Mouse (Mus musculus) neutrophil, adult 59 days (primary cell): Measurements from ENCODE around the gene R3hcc1l. TPM values are rescaled to one million over a fixed set of nuclear protein-coding genes. Genes with fewer than 3 reads are reported as not detected.

Experiments used
- total RNA-seq, 2 experiments: library from RNA; stranded (reverse); gene quantifications; 1 replicate in 1 of 2; 2 replicates in 1 of 2; pipeline ENCODE4 v1.2.4; 2023

R3hcc1l gene
- 10 to 100 TPM; 26.8 to 30.7 TPM for total RNA-seq

DNA sequence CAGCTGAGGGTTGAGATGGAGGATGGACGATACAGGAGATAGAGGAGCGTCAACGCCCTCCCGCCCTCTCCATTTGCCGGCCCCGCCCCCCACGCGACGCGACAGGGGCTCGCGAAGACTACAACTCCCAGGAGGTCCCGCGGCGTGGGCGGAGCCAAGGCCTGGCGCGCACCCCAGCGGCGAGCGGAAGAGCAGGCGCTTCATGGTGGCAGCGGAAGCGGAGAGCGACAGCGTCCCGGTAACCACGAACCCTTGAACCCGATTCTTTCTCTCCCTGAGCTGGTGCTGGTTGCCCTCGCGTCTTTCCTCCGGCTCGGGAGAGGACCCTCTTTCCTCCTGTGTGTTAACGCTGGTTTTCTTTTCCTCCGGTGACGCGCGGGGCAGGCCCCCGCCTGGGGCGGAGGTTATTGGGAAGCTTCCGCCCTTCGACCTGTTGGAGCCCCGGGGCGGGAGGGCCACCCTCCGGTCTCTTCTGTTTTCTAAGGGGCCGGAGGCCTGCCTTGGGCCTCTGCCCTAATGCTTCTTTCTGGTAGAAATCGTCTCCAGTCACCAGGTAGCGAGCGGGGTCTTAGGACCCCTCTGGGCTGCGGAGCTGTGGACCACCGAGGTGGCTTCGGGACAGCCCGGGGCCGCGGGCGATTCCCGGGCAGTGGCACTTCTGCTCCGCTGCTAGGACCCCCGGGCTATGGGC is at the start of gene R3hcc1l:
R3hcc1l (plus strand) TSS at position 140 of the 691 bp plus-strand sequence.

DNA sequence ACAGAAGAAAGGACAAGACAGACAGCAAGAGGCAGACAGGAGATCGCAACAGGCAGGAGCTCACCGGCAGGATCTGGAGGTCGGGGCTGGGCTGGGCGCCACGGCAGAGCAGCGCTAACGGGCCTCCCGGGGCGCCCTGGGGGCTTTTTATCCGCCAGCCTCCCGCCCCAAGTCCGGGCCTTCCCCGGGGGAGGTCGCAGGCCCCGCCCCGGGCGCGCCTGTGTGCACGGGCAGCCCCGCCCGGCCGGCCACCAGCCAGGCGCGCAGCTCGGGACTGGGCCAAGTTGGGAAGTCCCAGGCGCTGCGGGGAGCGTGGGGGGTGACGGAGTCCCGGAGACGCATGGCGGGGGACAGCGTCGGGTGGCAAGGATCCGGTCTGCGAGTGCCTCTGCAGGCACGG is 94.1 kb downstream of the R3hcc1l start, which contains the start of gene Loxl4:
Loxl4 (minus strand) TSS at position 160 of the 400 bp plus-strand sequence.

Other genes starting within 250 kb of the R3hcc1l start
- 1 to 10 TPM; 5.0 to 6.1 TPM for gene Crtac1, start 87.0 kb upstream of the R3hcc1l start, total RNA-seq
- gene Loxl4, start 94.1 kb downstream of the R3hcc1l start, total RNA-seq: not detected
- 10 to 100 TPM in 1 of 2 experiments, 1 to 10 TPM in 1; 7.3 to 10.3 TPM for gene Pyroxd2, start 234.0 kb downstream of the R3hcc1l start, total RNA-seq